Mouse (Mus musculus): ENCODE measurements around the gene Pcna. TPM values are rescaled to one million over a fixed set of nuclear protein-coding genes. Genes with fewer than 3 reads are reported as not detected.

Pcna gene
- polyA plus RNA-seq, 1 experiment from 2014 or later: 210 TPM

GRCm38 (mm10) chr2:132211995-132212656 is 41.0 kb downstream of the Pcna start:
- Histone ChIP-seq H3K4me1 (no peaks in the 10 kb centered on the region), H3K36me3 (no peaks in the 10 kb centered on the region), H3K27me3 (no peaks in the 10 kb centered on the region), H3K9me3 (no peaks in the 10 kb centered on the region), H3K27ac (no peak overlapping the region), H3K4me3 (no peak overlapping the region), H3K9ac (no peak overlapping the region), H3K4me2 (no peak overlapping the region)
- WGBS: 81% methylated on average over 5 of the region's 5 CpGs
- ATAC-seq (ENCODE audit: insufficient number of reproducible peaks, low FRiP score, low TSS enrichment, low read depth): no peak

DNA sequence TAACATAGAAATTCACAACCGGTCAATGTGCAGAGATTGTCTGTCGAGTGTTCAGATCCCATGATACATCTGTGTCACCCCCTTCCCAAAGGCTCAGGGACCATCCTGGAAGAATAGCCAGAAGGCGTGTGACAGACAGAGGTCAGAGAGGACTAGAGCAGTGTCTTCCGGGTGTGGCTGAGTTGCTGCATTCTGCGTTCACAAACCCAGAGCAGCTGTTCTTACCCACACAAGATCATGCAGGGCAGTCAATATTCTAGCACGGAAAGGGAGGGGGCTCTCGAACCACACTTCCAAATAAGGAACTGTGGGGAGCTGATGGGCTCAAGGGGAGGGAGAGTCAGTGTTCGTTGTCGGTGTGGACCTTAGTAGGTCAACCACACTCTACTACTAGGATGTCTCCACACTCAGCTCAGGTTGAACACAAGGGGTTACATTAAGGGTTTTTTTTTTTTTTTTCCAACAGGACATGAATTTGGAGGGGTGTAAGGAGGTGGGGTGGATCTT is 42.3 kb downstream of the Pcna start:
- WGBS: 83% methylated on average over 9 of the region's 9 CpGs
- H3K4me3 ChIP-seq: no peak overlapping the region
- no peak overlapping the region for H3K9ac ChIP-seq
- no peaks in the 10 kb centered on the region for H3K27me3 ChIP-seq
- no peak overlapping the region for H3K27ac ChIP-seq
- H3K36me3 ChIP-seq: no peaks in the 10 kb centered on the region
- no peak overlapping the region for H3K4me2 ChIP-seq
- no peaks in the 10 kb centered on the region for H3K4me1 ChIP-seq
- no peaks in the 10 kb centered on the region for H3K9me3 ChIP-seq
- ATAC-seq (ENCODE audit: insufficient number of reproducible peaks, low FRiP score, low TSS enrichment, low read depth): no peak

DNA sequence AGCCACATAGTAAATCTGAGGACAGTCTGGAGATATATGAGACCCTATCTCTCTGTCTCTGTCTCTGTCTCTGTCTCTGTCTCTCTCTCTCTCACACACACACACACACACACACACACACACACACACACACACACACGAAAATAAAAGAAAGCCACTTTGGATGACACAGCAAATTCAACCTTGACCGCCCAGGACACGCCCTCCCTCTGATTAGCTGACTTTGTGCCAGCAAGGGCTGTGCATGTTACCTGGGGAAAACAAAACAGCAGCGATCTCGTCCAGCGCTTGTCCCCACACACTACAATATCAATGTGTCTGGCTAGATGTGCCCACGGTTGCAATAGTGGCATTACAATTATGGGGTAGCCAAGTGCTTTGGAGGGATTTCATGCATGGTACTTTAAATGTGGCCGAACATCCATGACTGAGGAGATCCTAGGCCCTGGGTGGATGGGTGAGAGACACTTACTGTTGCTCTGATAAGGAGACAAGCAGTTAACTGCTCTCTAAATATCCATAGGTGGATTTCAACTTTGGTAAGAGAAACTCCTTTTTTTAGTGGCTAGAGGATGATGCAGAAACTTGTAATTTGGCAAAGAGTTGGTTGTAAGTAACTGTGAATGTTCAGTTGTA is 44.8 kb downstream of the Pcna start:
- ATAC-seq (ENCODE audit: insufficient number of reproducible peaks, low FRiP score, low TSS enrichment, low read depth): no peak
- Histone ChIP-seq H3K4me1 (no peaks in the 10 kb centered on the region), H3K27me3 (no peaks in the 10 kb centered on the region), H3K4me3 (no peak overlapping the region), H3K36me3 (no peaks in the 10 kb centered on the region), H3K4me2 (no peak overlapping the region), H3K27ac (no peak overlapping the region), H3K9ac (no peak overlapping the region), H3K9me3 (no peaks in the 10 kb centered on the region)
- WGBS: 80% methylated on average over 8 of the region's 8 CpGs

DNA sequence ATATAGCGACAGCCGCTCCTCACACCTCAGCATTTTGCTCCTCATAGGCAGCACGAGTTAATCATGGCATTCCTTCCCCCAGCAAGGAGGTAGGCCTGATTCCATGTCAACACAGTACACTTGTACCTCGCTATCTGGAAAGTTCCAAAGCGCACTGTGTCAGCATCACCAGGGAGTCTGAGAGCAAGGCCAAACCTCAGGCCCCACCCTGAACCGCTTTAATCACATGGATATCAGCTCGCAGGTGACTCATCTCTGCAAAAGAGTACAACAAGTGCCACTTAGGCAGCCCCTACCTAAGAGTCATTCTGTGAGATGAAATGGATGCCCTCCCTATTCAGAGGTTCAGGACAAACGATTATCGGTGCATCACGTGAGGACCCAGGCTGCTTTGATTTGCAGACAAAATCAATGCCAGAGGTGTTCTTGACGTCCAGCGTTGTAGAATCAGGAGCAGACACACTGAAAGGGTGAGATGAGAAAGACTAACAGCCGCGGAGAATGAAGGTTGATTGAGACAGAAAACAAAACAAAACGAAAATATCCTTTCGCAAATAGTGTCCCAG is 46.7 kb downstream of the Pcna start:
- H3K27me3 ChIP-seq: no peaks in the 10 kb centered on the region
- no peak for ATAC-seq (ENCODE audit: insufficient number of reproducible peaks, low FRiP score, low TSS enrichment, low read depth)
- no peak overlapping the region for H3K4me2 ChIP-seq
- H3K9ac ChIP-seq: no peak overlapping the region
- no peaks in the 10 kb centered on the region for H3K9me3 ChIP-seq
- 85% methylated on average over 16 of the region's 16 CpGs for WGBS
- no peaks in the 10 kb centered on the region for H3K36me3 ChIP-seq
- H3K4me1 ChIP-seq: no peaks in the 10 kb centered on the region
- H3K4me3 ChIP-seq: no peak overlapping the region
- H3K27ac ChIP-seq: no peak overlapping the region

DNA sequence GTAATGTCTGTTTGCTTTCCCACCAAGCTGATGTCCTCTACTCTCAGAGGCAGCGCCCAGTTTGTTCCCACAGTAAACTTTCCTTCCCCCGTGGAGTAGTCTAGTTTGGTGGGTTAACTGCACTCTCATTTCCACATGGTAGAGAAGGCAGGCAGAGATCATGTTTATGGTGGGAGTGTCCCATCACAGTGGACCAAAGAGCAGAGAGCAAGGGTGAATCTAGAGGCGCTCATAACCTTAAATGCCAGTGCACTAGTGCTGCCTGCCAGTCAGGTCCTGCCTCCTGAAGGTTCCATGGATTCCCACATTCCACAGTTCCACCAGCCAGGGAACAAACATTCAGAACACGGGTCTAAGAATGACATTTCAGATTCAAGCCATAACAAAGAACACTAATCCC is 47.6 kb downstream of the Pcna start:
- H3K27me3 ChIP-seq: no peaks in the 10 kb centered on the region
- H3K36me3 ChIP-seq: no peaks in the 10 kb centered on the region
- H3K4me2 ChIP-seq: no peak overlapping the region
- no peak overlapping the region for H3K9ac ChIP-seq
- no peak overlapping the region for H3K27ac ChIP-seq
- no peak for ATAC-seq (ENCODE audit: insufficient number of reproducible peaks, low FRiP score, low TSS enrichment, low read depth)
- no peaks in the 10 kb centered on the region for H3K9me3 ChIP-seq
- no peaks in the 10 kb centered on the region for H3K4me1 ChIP-seq
- H3K4me3 ChIP-seq: no peak overlapping the region
- WGBS: 76% methylated on average over 4 of the region's 4 CpGs

DNA sequence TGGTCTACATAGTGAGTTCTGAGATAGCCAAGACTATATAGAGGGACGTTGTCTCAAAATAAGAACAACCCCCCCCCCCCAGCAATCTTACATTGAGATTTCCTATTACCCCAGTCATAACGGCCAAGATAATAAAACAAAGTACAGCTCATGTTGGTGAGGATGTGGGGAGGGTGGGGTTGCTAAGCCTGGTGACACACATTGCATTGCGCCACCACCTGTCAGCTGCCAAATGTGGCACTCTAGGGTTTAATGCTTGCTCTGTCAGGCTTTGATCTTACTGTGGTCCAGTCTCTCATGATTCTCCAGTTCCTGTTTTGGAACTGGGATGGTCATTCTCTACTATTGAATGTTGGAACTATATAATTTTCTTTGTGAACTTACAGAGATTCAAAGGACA is 49.3 kb downstream of the Pcna start:
- Histone ChIP-seq H3K4me1 (no peaks in the 10 kb centered on the region), H3K4me2 (no peak overlapping the region), H3K9ac (no peak overlapping the region), H3K9me3 (no peaks in the 10 kb centered on the region), H3K27me3 (no peaks in the 10 kb centered on the region), H3K27ac (no peak overlapping the region), H3K36me3 (no peaks in the 10 kb centered on the region), H3K4me3 (no peak overlapping the region)
- ATAC-seq (ENCODE audit: insufficient number of reproducible peaks, low FRiP score, low TSS enrichment, low read depth): no peak
- WGBS: 73% methylated on average over 3 of the region's 3 CpGs

DNA sequence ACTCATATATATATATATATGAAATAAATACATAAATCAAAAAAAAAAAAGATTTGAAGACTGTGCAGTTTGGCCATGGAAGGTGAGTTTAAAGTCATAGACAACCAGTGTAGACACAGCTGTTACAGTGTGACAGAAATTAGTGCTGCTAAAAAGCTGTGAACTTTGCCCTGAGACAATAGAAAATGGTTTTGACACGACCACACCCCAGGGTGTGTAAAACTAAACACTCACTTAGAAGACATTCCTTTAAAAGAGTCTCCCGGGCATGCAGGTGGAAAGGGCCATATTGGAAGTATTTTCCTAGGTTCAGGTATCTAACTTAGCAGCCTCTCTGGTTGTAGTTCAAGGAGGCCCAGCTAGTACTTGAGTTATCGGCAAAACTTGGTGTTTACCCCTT is 49.9 kb downstream of the Pcna start:
- Histone ChIP-seq H3K27me3 (no peaks in the 10 kb centered on the region), H3K27ac (no peak overlapping the region), H3K4me1 (no peaks in the 10 kb centered on the region), H3K9me3 (no peaks in the 10 kb centered on the region), H3K36me3 (no peaks in the 10 kb centered on the region), H3K4me3 (no peak overlapping the region), H3K9ac (no peak overlapping the region), H3K4me2 (no peak overlapping the region)
- ATAC-seq (ENCODE audit: insufficient number of reproducible peaks, low FRiP score, low TSS enrichment, low read depth): no peak
- WGBS: 64% methylated on average over 3 of the region's 3 CpGs

Other genes with a start within 250 kb of the Pcna start
- 16.2 and 18.4 TPM in 2 replicates for gene Rassf2, start 223.1 kb downstream of the Pcna start, polyA plus RNA-seq (2015; fragmentation: Nextera tagmentation; extraction: Ambion mirVana)
- gene Slc23a2, start 108.2 kb downstream of the Pcna start, polyA plus RNA-seq (2015; fragmentation: Nextera tagmentation; extraction: Ambion mirVana): 11.1 and 11.5 TPM in 2 replicates
- 50.1 and 52.4 TPM in 2 replicates for gene Tmem230, start 5.5 kb downstream of the Pcna start, polyA plus RNA-seq (2015; fragmentation: Nextera tagmentation; extraction: Ambion mirVana)
- 19.4 and 22.9 TPM in 2 replicates for gene Cds2, start 9.8 kb upstream of the Pcna start, polyA plus RNA-seq (2015; fragmentation: Nextera tagmentation; extraction: Ambion mirVana)
- 2.4 and 4.2 TPM in 2 replicates for gene Prokr2, start 132.1 kb upstream of the Pcna start, polyA plus RNA-seq (2015; fragmentation: Nextera tagmentation; extraction: Ambion mirVana)

Measured in limb, embryonic 15.5 days (tissue).